Mouse (Mus musculus) hindbrain, postnatal 0 days (tissue): Measurements from ENCODE around the gene Hyal2. TPM values are rescaled to one million over a fixed set of nuclear protein-coding genes. Genes with fewer than 3 reads are reported as not detected.

ENCODE experiments used
- ATAC-seq: fragments of 200-750 bp; cut with Nextera tagmentation; 2 replicates; pipeline ENCODE4 v1.8.0; 2017; ENCODE audit warnings: mild to moderate bottlenecking, moderate TSS enrichment, moderate library complexity
- DNase-seq: peaks from one replicate; pipeline ENCODE4 v3.0.0-alpha.2; 2015; ENCODE audit warnings: low spot score
- H3K27ac ChIP-seq: fragments of 300-500 bp; sonication (generic); 2 replicates; pipeline ENCODE4 v1.5.1; 2014; ENCODE audit warnings: mild to moderate bottlenecking
- H3K27me3 ChIP-seq: fragments of 300-500 bp; sonication (generic); 2 replicates; pipeline ENCODE4 v1.6.1; 2014; ENCODE audit warnings: low read length, mixed read lengths; ENCODE audit not compliant: insufficient read depth
- H3K36me3 ChIP-seq: fragments of 300-500 bp; sonication (generic); 2 replicates; pipeline ENCODE4 v1.6.1; 2014; ENCODE audit warnings: low read length, mixed read lengths; ENCODE audit not compliant: insufficient read depth
- H3K4me1 ChIP-seq: fragments of 300-500 bp; sonication (generic); 2 replicates; pipeline ENCODE4 v1.6.1; 2014; ENCODE audit warnings: antibody characterized with exemption, low read length, mixed read lengths; ENCODE audit not compliant: insufficient read depth
- H3K4me2 ChIP-seq: fragments of 300-500 bp; sonication (generic); 2 replicates; pipeline ENCODE4 v1.6.1; 2014; ENCODE audit warnings: low read depth, mild to moderate bottlenecking, low read length, moderate library complexity, mixed read lengths
- H3K4me3 ChIP-seq: fragments of 300-500 bp; sonication (generic); 2 replicates; pipeline ENCODE4 v1.5.1; 2014; ENCODE audit warnings: low read length
- H3K9ac ChIP-seq: fragments of 300-500 bp; sonication (generic); replicated peaks from 2 replicates; pipeline ENCODE4 v1.6.1; 2014; ENCODE audit warnings: mild to moderate bottlenecking, low read length, moderate library complexity, mixed read lengths
- H3K9me3 ChIP-seq: fragments of 300-500 bp; sonication (generic); 2 replicates; pipeline ENCODE4 v1.6.1; 2016; ENCODE audit warnings: low read length, mixed read lengths
- CTCF ChIP-seq: IDR thresholded peaks from 2 replicates; pipeline ENCODE4 v1.5.1; 2016; ENCODE audit warnings: antibody characterized with exemption, control low read depth, low read depth
- WGBS: fragments of 180-500 bp; shearing (Covaris S2); extraction: QIAGEN DNeasy Blood & Tissue Kit; methylation state at CpG from one replicate; pipeline ENCODE4 v1.1.7; 2014; 5-methylcytosine and 5-hydroxymethylcytosine counted together
- polyA plus RNA-seq: library from polyadenylated mRNA; unstranded; fragments of >200 nt; fragmentation: Nextera tagmentation; extraction: Ambion mirVana; gene quantifications from 2 replicates; pipeline ENCODE4 v1.2.1, GENCODE M21; 2015
- total RNA-seq: library from RNA; depleted of rRNA; stranded (reverse); fragments of >200 nt; gene quantifications from 2 replicates; pipeline ENCODE4 v1.2.3, GENCODE M21; 2014

Hyal2 gene
- total and polyA plus RNA-seq, 2 experiments from 2014 or later = 39.8 to 75.3 TPM

GRCm38 (mm10) chr9:107593101-107593976, 25.6 kb downstream of the Hyal2 start:
- Histone ChIP-seq H3K36me3 (peaks cover 26% of the 10 kb centered on the region), H3K9me3 (no peaks in the 10 kb centered on the region), H3K4me1 (peaks cover 2% of the 10 kb centered on the region; the same call in 1 of the 2 replicates), H3K9ac (no peak overlapping the region), H3K4me3 (no peak overlapping the region), H3K27ac (no peak overlapping the region), H3K4me2 (no peak overlapping the region), H3K27me3 (no peaks in the 10 kb centered on the region)
- ATAC-seq = peak; percentile 50
- 63% methylated on average over 11 of the region's 11 CpGs for WGBS
- peak; percentile 68 for DNase-seq
- TF ChIP-seq CTCF = no peak

DNA sequence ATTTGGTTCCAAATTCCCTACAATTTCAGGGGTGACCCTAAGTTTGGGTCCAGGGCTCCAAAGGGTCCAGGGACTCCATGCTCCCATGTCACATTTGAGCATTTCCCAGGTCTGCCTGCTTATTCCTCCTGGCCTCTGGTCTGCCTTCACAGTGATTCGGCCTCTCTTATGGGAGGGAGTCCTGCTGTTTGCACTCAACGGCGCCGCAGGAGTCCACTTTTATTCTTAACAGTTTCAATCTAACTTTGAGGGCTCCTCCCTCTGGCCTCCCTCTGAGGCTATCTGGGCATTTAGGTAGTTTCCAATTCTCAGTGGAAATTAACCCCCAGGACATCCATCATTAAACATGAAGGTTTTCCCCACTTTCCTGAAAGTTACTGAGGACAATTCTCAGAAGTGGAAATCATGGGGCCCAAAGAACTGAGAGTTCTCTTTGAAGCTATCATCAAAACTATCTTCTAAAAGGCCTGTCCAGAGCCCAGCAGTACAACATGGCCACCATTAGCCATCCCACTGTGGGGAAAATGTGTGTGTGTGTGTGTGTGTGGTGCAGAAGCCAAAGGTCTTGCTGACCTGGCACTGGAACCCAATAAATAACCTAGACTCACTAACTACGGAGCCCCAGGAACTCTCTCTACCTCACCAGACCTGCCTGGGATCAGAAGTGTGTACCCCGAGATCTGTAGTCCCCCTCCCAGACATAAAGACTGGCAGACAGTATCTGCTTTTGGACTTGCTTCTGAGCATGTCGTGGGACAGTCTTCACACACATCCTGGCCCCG, 26.7 kb downstream of the Hyal2 start:
- Histone ChIP-seq H3K9me3 (no peaks in the 10 kb centered on the region), H3K4me2 (no peak overlapping the region), H3K27ac (no peak overlapping the region), H3K36me3 (peaks cover 26% of the 10 kb centered on the region), H3K4me1 (no peaks in the 10 kb centered on the region), H3K9ac (no peak overlapping the region), H3K27me3 (no peaks in the 10 kb centered on the region), H3K4me3 (no peak overlapping the region)
- TF ChIP-seq CTCF = no peak
- ATAC-seq (no peak), DNase-seq (no peak)
- 69% methylated on average over 8 of the region's 8 CpGs for WGBS

- no peak for DNase-seq
- Histone ChIP-seq H3K4me2 (no peak overlapping the region), H3K27me3 (no peaks in the 10 kb centered on the region), H3K27ac (no peak overlapping the region), H3K4me1 (no peaks in the 10 kb centered on the region; the same call in 1 of the 2 replicates), H3K9me3 (no peaks in the 10 kb centered on the region), H3K4me3 (no peak overlapping the region), H3K36me3 (peaks cover 9% of the 10 kb centered on the region; the same call in 1 of the 2 replicates), H3K9ac (no peak overlapping the region)
- no peak for TF ChIP-seq CTCF
- 86% methylated on average over 11 of the region's 11 CpGs for WGBS
- no peak for ATAC-seq
Measured at GRCm38 (mm10) chr9:107596619-107597569, 29.1 kb downstream of the Hyal2 start.

- Histone ChIP-seq H3K4me2 (no peak overlapping the region), H3K4me3 (no peak overlapping the region), H3K9me3 (no peaks in the 10 kb centered on the region), H3K4me1 (no peaks in the 10 kb centered on the region; the same call in 1 of the 2 replicates), H3K36me3 (0 out of 2 replicates have a peak, but pooled peaks cover 5% of the 10 kb centered on the region), H3K9ac (no peak overlapping the region), H3K27ac (no peak overlapping the region), H3K27me3 (no peaks in the 10 kb centered on the region)
- no peak for DNase-seq
- no peak for TF ChIP-seq CTCF
- no peak for ATAC-seq
- 73% methylated on average over 5 of the region's 5 CpGs for WGBS
Measured at GRCm38 (mm10) chr9:107598385-107598784, 30.6 kb downstream of the Hyal2 start.

DNA sequence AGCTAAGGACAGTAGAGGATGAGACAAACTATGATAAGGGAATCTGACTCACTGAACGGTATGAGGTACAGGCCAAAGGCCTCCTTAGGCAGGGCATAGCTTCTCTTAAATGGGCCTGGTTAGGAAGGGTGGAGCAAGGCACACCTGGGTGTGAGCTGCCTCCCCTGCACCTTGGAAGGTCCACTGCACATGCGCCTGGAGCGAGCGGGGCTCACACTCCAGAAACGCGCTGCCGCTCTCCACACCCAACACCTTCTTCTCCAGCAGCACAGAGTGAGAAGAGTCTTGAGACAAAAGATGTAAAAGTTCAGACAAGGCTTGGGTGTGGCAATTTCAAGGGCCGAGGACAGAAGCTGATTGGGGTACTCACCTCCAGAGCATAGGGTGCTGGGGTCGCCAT, 31.7 kb downstream of the Hyal2 start:
- H3K27ac ChIP-seq = no peak overlapping the region
- DNase-seq (no peak), ATAC-seq (no peak)
- H3K27me3 ChIP-seq = no peaks in the 10 kb centered on the region
- TF ChIP-seq CTCF = no peak
- WGBS = 93% methylated on average over 9 of the region's 9 CpGs
- H3K36me3 ChIP-seq = no peaks in the 10 kb centered on the region
- no peak overlapping the region for H3K9ac ChIP-seq
- H3K9me3 ChIP-seq = no peaks in the 10 kb centered on the region
- H3K4me1 ChIP-seq = no peaks in the 10 kb centered on the region; the same call in 1 of the 2 replicates
- no peak overlapping the region for H3K4me2 ChIP-seq
- H3K4me3 ChIP-seq = no peak overlapping the region

GRCm38 (mm10) chr9:107599842-107600241, 32.1 kb downstream of the Hyal2 start:
- no peak overlapping the region for H3K9ac ChIP-seq
- TF ChIP-seq CTCF = no peak
- ATAC-seq (no peak), DNase-seq (peak; percentile 31)
- no peak overlapping the region for H3K4me3 ChIP-seq
- H3K36me3 ChIP-seq = no peaks in the 10 kb centered on the region
- H3K4me2 ChIP-seq = no peak overlapping the region
- H3K4me1 ChIP-seq = peaks cover 3% of the 10 kb centered on the region; the same call in 1 of the 2 replicates
- H3K27me3 ChIP-seq = no peaks in the 10 kb centered on the region
- no peak overlapping the region for H3K27ac ChIP-seq
- 78% methylated on average over 14 of the region's 14 CpGs for WGBS
- H3K9me3 ChIP-seq = no peaks in the 10 kb centered on the region
